Mouse (Mus musculus) heart, adult 2 months (tissue): Measurements from ENCODE around the gene Sike1. TPM values are rescaled to one million over a fixed set of nuclear protein-coding genes. Genes with fewer than 3 reads are reported as not detected.
A peak's percentile ranks its signal among the peaks of the same experiment; 100 is the strongest.

ENCODE experiments used
- DNase-seq, 2 experiments: peaks; one replicate each; pipeline ENCODE4 v3.0.0; 2021
- H3K27ac ChIP-seq: fragments of 200-600 bp; 2 replicates; pipeline ENCODE4 v1.8.1; 2022
- H3K27me3 ChIP-seq: fragments of 200-500 bp; 2 replicates; pipeline ENCODE4 v1.6.1; 2012; ENCODE audit warnings: mild to moderate bottlenecking, low read length, inconsistent platforms, mixed read lengths; ENCODE audit not compliant: control insufficient read depth, insufficient read depth
- H3K36me3 ChIP-seq: fragments of 200-500 bp; 2 replicates; pipeline ENCODE4 v1.6.1; 2012; ENCODE audit warnings: low read length, inconsistent platforms; ENCODE audit not compliant: control insufficient read depth, insufficient read depth
- H3K4me1 ChIP-seq: fragments of 200-500 bp; 2 replicates; pipeline ENCODE4 v1.6.1; 2011; ENCODE audit warnings: low read length; ENCODE audit not compliant: control insufficient read depth, insufficient read depth
- H3K4me3 ChIP-seq: fragments of 200-600 bp; 2 replicates; pipeline ENCODE4 v1.8.1; 2022
- H3K79me2 ChIP-seq: fragments of 200-500 bp; replicated peaks from 2 replicates; pipeline ENCODE4 v1.6.1; 2012; ENCODE audit warnings: mild to moderate bottlenecking, inconsistent platforms, low read length, moderate library complexity, mixed read lengths; ENCODE audit not compliant: control insufficient read depth, insufficient read depth
- H3K9ac ChIP-seq: fragments of 200-500 bp; 2 replicates; pipeline ENCODE4 v1.6.1; 2012; ENCODE audit warnings: low read depth, mild to moderate bottlenecking, control low read depth, inconsistent platforms, low read length, mixed read lengths
- CTCF ChIP-seq: fragments of 200-600 bp; IDR thresholded peaks from 2 replicates; pipeline ENCODE4 v1.8.1; 2022; ENCODE audit warnings: antibody characterized with exemption, mild to moderate bottlenecking, moderate library complexity
- EP300 ChIP-seq: fragments of 200-500 bp; IDR thresholded peaks from 2 replicates; pipeline ENCODE4 v1.6.1; 2011; ENCODE audit warnings: low read depth, low read length, control low read depth; ENCODE audit not compliant: insufficient read depth
- POLR2A ChIP-seq: fragments of 200-500 bp; IDR thresholded peaks from 2 replicates; pipeline ENCODE4 v1.6.1; 2011; ENCODE audit warnings: mild to moderate bottlenecking, low read depth, low read length, control low read depth; ENCODE audit not compliant: insufficient read depth
- WGBS: fragments of 180-500 bp; shearing (Covaris S2); methylation state at CpG from one replicate; pipeline ENCODE4 v1.1.7; 2018; 5-methylcytosine and 5-hydroxymethylcytosine counted together
- intact Hi-C: fragments of 180-260 bp; cut with DNase I; formaldehyde crosslinking; loops from one replicate; pipeline ENCODE4 v1.15.1; 2025
- long read RNA-seq: library from polyadenylated mRNA; stranded (forward); transcript quantifications from one replicate; pipeline ENCODE4 v2.0.0, GENCODE M21; 2021
- polyA plus RNA-seq: library from polyadenylated mRNA; depleted of rRNA; stranded (reverse); fragments of >200 nt; gene quantifications from 2 replicates; pipeline ENCODE4 v1.2.3, GENCODE M21; 2012; rRNA removed
- total RNA-seq, 2 experiments: library from RNA; stranded (reverse); gene quantifications; 2 replicates each; pipeline ENCODE4 v1.2.3; 2021

Sike1 gene
- total RNA-seq, result 10 to 100 TPM; 65.3 to 66.7 TPM
- 26.4 and 43.7 TPM in 2 replicates for polyA plus RNA-seq
- long read RNA-seq, full-length matches to known transcripts, result 62 of 66 reads
- long read RNA-seq, partial matches to known transcripts, result 3 of 66 reads
- long read RNA-seq, other reads (novel, unspliced or antisense), result 1 of 66 reads

GRCm38 (mm10) chr3:102995605-102996321, at the start of gene Sike1:
Gene Sike1 (plus strand): TSS chr3:102995708.
- Histone ChIP-seq H3K79me2 (no peaks in the 10 kb centered on the region), H3K4me1 (peaks cover 6% of the 10 kb centered on the region), H3K9ac (peak within 1 kb of the TSS; percentile 91), H3K4me3 (peak within 1 kb of the TSS; percentile 72), H3K36me3 (peaks cover 9% of the 10 kb centered on the region), H3K27ac (peak within 1 kb of the TSS; percentile 88), H3K27me3 (no peaks in the 10 kb centered on the region)
- peak; percentile 97 for DNase-seq
- 2% methylated on average over 56 of the region's 60 CpGs for WGBS
- TF ChIP-seq POLR2A, result peak; percentile 85
- TF ChIP-seq CTCF, result no peak
- TF ChIP-seq EP300, result peak; percentile 85; the same call in 1 of the 2 replicates
- intact Hi-C loops, result loop anchor here (1.0 to 10.0 kb wide), 3 partner anchors 24 to 261 kb away; partner anchors contain the start of genes Nras and Tspan2

DNA sequence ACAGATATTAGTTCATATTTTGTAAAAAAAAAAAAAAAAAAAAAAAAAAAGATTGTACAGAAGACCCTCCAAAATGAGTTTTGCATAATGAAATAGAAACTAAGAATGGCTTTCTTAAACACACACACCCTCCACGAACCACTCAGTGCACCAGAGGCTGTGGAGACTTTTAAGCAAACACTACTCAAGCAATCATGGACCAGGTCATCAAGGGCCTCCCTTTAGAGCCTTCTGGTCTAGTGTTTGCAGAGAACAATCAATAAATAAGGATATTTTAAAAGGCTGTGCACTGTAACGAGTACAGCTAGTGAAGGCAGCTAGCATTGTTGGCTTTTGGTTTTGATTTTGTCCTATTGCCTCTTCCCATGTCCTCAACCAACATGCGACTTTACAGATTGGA, 49.2 kb upstream of the Sike1 start:
- Histone ChIP-seq H3K4me3 (no peak overlapping the region), H3K27me3 (no peaks in the 10 kb centered on the region)
- WGBS, result 80% methylated on average over 3 of the region's 3 CpGs

GRCm38 (mm10) chr3:102946861-102947260, 48.6 kb upstream of the Sike1 start:
- DNase-seq, result no peak
- TF ChIP-seq EP300 (no peak), CTCF (no peak), POLR2A (no peak)
- Histone ChIP-seq H3K9ac (no peak overlapping the region), H3K27ac (no peak overlapping the region), H3K36me3 (no peaks in the 10 kb centered on the region), H3K4me3 (no peak overlapping the region), H3K27me3 (no peaks in the 10 kb centered on the region), H3K79me2 (no peaks in the 10 kb centered on the region), H3K4me1 (no peaks in the 10 kb centered on the region)
- intact Hi-C loops, result no loop called here
- 75% methylated on average over 5 of the region's 5 CpGs for WGBS

More for the DNA sequence above, 49.2 kb upstream of the Sike1 start:
- Histone ChIP-seq H3K79me2 (no peaks in the 10 kb centered on the region), H3K36me3 (no peaks in the 10 kb centered on the region), H3K9ac (no peak overlapping the region), H3K27ac (no peak overlapping the region), H3K4me1 (no peaks in the 10 kb centered on the region)
- no peak for DNase-seq
- TF ChIP-seq EP300 (no peak), CTCF (no peak), POLR2A (no peak)
- intact Hi-C loops, result no loop called here

- no peak for TF ChIP-seq POLR2A
- TF ChIP-seq CTCF, result no peak
- TF ChIP-seq EP300, result no peak
- 91% methylated on average over 12 of the region's 12 CpGs for WGBS
- no peak for DNase-seq
- H3K4me3 ChIP-seq, result no peak overlapping the region
- intact Hi-C loops, result no loop called here
- no peak overlapping the region for H3K9ac ChIP-seq
- no peaks in the 10 kb centered on the region for H3K79me2 ChIP-seq
- H3K27ac ChIP-seq, result no peak overlapping the region
- no peaks in the 10 kb centered on the region for H3K36me3 ChIP-seq
- no peaks in the 10 kb centered on the region for H3K4me1 ChIP-seq
- H3K27me3 ChIP-seq, result no peaks in the 10 kb centered on the region
Measured at GRCm38 (mm10) chr3:102954476-102954875, 41.0 kb upstream of the Sike1 start.

GRCm38 (mm10) chr3:102955143-102955542, 40.4 kb upstream of the Sike1 start:
- no peaks in the 10 kb centered on the region for H3K36me3 ChIP-seq
- no peaks in the 10 kb centered on the region for H3K79me2 ChIP-seq
- no peak overlapping the region for H3K4me3 ChIP-seq
- DNase-seq, result no peak
- no peaks in the 10 kb centered on the region for H3K4me1 ChIP-seq
- intact Hi-C loops, result loop anchor here (5.0 kb wide), 1 partner anchor 217 kb away; the partner anchor contains the start of gene Bcas2
- H3K27me3 ChIP-seq, result no peaks in the 10 kb centered on the region
- WGBS, result 85% methylated on average over 3 of the region's 3 CpGs
- no peak for TF ChIP-seq EP300
- TF ChIP-seq POLR2A, result no peak
- no peak for TF ChIP-seq CTCF
- H3K9ac ChIP-seq, result no peak overlapping the region
- H3K27ac ChIP-seq, result no peak overlapping the region

DNA sequence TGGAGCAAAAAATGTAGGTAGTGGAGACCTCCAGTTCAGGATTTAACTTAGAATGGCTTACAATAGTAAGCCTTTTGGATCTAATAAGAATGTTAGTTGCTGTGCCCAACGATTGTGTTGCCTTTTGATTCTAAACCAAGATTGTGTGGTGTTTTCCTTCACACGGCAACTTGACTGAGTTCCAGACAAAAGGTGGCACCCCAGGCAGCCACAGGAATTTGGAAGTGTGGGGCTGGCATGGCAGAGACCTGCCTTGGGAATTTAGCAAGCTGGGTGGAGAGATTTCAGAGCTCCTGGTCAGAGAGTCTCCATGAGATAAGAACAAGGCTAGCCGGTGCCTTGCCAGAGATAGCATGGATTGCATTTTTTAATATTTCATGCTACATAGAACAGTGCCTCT, 39.9 kb upstream of the Sike1 start:
- intact Hi-C loops, result loop anchor here (5.0 kb wide), 1 partner anchor 217 kb away; the partner anchor contains the start of gene Bcas2
- H3K27ac ChIP-seq, result no peak overlapping the region
- H3K79me2 ChIP-seq, result no peaks in the 10 kb centered on the region
- H3K4me3 ChIP-seq, result no peak overlapping the region
- H3K9ac ChIP-seq, result no peak overlapping the region
- H3K4me1 ChIP-seq, result no peaks in the 10 kb centered on the region
- WGBS, result 30% methylated on average over 3 of the region's 3 CpGs
- TF ChIP-seq EP300 (no peak), POLR2A (no peak), CTCF (no peak)
- no peak for DNase-seq
- no peaks in the 10 kb centered on the region for H3K36me3 ChIP-seq
- no peaks in the 10 kb centered on the region for H3K27me3 ChIP-seq
